Mouse (Mus musculus) kidney, postnatal 0 days (tissue): ENCODE data around the gene Slit3. TPM values are rescaled to one million over a fixed set of nuclear protein-coding genes. Genes with fewer than 3 reads are reported as not detected.

ENCODE experiments used
- ATAC-seq: fragments of 200-750 bp; cut with Nextera tagmentation; replicated peaks from 2 replicates; pipeline ENCODE4 v1.8.0; 2017; ENCODE audit warnings: low read depth, moderate number of reproducible peaks, moderate TSS enrichment, moderate library complexity; ENCODE audit not compliant: low FRiP score
- DNase-seq: peaks from one replicate; pipeline ENCODE4 v3.0.0-alpha.2; 2016; ENCODE audit warnings: low spot score
- H3K27ac ChIP-seq: fragments of 300-500 bp; sonication (generic); 2 replicates; pipeline ENCODE4 v1.5.1; 2014; ENCODE audit warnings: mild to moderate bottlenecking
- H3K27me3 ChIP-seq: fragments of 300-500 bp; sonication (generic); 2 replicates; pipeline ENCODE4 v1.6.1; 2014; ENCODE audit warnings: low read length, mixed read lengths; ENCODE audit not compliant: insufficient read depth
- H3K36me3 ChIP-seq: fragments of 300-500 bp; sonication (generic); 2 replicates; pipeline ENCODE4 v1.6.1; 2014; ENCODE audit warnings: low read length, mixed read lengths; ENCODE audit not compliant: insufficient read depth
- H3K4me1 ChIP-seq: fragments of 300-500 bp; sonication (generic); replicated peaks from 2 replicates; pipeline ENCODE4 v1.6.1; 2014; ENCODE audit warnings: antibody characterized with exemption, low read length, mixed read lengths; ENCODE audit not compliant: insufficient read depth
- H3K4me2 ChIP-seq: fragments of 300-500 bp; sonication (generic); 2 replicates; pipeline ENCODE4 v1.6.1; 2014; ENCODE audit warnings: mild to moderate bottlenecking, low read length, moderate library complexity, mixed read lengths
- H3K4me3 ChIP-seq: fragments of 300-500 bp; sonication (generic); replicated peaks from 2 replicates; pipeline ENCODE4 v1.5.1; 2014; ENCODE audit warnings: low read depth, low read length
- H3K9ac ChIP-seq: fragments of 300-500 bp; sonication (generic); 2 replicates; pipeline ENCODE4 v1.6.1; 2014; ENCODE audit warnings: low read depth, low read length
- H3K9me3 ChIP-seq: fragments of 300-500 bp; sonication (generic); replicated peaks from 2 replicates; pipeline ENCODE4 v1.6.1; 2016; ENCODE audit warnings: low read length, inconsistent platforms, mixed read lengths
- CTCF ChIP-seq: IDR thresholded peaks from 2 replicates; pipeline ENCODE4 v1.5.1; 2016; ENCODE audit warnings: antibody characterized with exemption, low read depth, mild to moderate bottlenecking, moderate library complexity
- WGBS: fragments of 180-500 bp; shearing (Covaris S2); extraction: QIAGEN DNeasy Blood & Tissue Kit; methylation state at CpG from one replicate; pipeline ENCODE4 v1.1.7; 2014; 5-methylcytosine and 5-hydroxymethylcytosine counted together
- polyA plus RNA-seq: library from polyadenylated mRNA; unstranded; fragments of >200 nt; fragmentation: Nextera tagmentation; extraction: Ambion mirVana; gene quantifications from 2 replicates; pipeline ENCODE4 v1.2.1, GENCODE M21; 2015

The Slit3 gene
- polyA plus RNA-seq, 1 experiment from 2014 or later: 6.6 TPM

DNA sequence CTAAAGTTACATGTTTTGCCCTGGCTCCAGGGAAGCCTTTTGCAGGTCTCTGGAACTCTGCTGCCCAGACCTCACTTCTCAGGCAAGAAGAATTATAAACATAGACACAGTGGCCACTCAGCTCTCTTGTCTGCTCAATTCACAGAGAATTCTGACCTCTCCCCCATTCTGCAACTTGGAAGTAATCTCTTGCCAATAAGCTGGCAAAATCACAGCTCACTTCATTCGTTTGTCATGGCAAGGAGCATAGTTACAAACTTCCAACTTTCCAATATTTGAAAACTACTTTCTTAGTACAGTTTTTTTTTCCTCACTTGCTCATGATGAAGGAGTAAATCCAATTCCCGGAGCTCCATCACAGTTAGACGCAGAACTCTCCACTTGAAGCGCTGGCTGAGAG, 11.2 kb upstream of the Slit3 start:
- WGBS: 45% methylated on average over 4 of the region's 4 CpGs
- DNase-seq: no peak
- Histone ChIP-seq H3K4me3 (no peak overlapping the region), H3K36me3 (no peaks in the 10 kb centered on the region), H3K4me1 (no peaks in the 10 kb centered on the region), H3K9ac (no peak overlapping the region), H3K4me2 (no peak overlapping the region), H3K27me3 (no peaks in the 10 kb centered on the region), H3K9me3 (no peaks in the 10 kb centered on the region), H3K27ac (no peak overlapping the region)
- ATAC-seq: no peak
- TF ChIP-seq CTCF: no peak

- WGBS: 53% methylated on average over 2 of the region's 2 CpGs
- DNase-seq: no peak
Observed at GRCm38 (mm10) chr11:35110784-35111183, 10.2 kb upstream of the Slit3 start.

DNA sequence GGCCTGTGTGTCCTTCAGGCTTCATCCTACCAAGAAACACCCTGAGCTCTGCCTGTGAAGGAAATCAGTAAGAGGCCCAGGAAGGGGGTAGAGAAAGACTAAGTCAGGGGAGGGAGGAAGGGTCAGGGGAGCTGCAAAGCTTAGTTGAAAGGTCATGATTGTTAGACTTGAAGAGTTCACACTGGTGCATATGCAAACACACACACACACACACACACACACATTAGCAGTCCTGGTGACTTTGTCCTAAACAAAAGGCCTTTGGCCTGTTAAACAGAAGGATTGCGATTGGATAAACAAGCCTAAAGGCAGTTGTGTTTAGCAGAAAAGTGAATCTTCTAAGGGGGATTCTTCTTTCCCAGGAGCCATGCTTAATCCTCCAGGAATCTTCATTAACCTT, 7.7 kb upstream of the Slit3 start:
- no peak overlapping the region for H3K4me2 ChIP-seq
- no peak for ATAC-seq
- H3K36me3 ChIP-seq: no peaks in the 10 kb centered on the region
- no peaks in the 10 kb centered on the region for H3K4me1 ChIP-seq
- no peaks in the 10 kb centered on the region for H3K27me3 ChIP-seq
- WGBS: 94% methylated on average over 1 of the region's 1 CpGs
- DNase-seq: no peak
- H3K27ac ChIP-seq: no peak overlapping the region
- no peak overlapping the region for H3K9ac ChIP-seq
- H3K4me3 ChIP-seq: no peak overlapping the region
- H3K9me3 ChIP-seq: no peaks in the 10 kb centered on the region
- no peak for TF ChIP-seq CTCF

More at GRCm38 (mm10) chr11:35110784-35111183, 10.2 kb upstream of the Slit3 start:
- Histone ChIP-seq H3K4me2 (no peak overlapping the region), H3K27me3 (no peaks in the 10 kb centered on the region), H3K36me3 (no peaks in the 10 kb centered on the region), H3K9ac (no peak overlapping the region), H3K4me3 (no peak overlapping the region), H3K9me3 (no peaks in the 10 kb centered on the region), H3K4me1 (no peaks in the 10 kb centered on the region), H3K27ac (no peak overlapping the region)
- no peak for ATAC-seq
- TF ChIP-seq CTCF: no peak

DNA sequence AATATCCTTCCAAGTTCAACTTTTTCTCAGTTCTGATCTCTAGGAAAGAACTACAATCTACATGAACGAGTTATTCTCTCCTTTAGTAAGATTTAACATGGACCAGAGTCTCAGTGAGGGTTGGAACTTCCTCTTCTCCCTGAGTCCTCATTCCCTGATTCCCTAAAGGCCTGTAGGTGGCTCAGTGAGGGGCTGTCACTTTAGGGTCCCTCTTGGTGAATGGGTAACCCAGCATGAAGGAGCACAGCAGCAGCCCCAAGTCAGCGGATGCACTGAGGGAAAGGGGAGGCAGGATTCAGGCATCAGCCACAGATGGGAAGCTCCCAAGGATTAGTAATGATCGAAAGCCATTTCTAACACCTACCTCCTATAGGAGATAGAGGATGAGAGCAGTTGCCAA, 4.6 kb upstream of the Slit3 start:
- ATAC-seq (no peak), DNase-seq (no peak)
- peaks cover 12% of the 10 kb centered on the region; the same call in 1 of the 2 replicates for H3K4me1 ChIP-seq
- H3K9me3 ChIP-seq: no peaks in the 10 kb centered on the region
- 82% methylated on average over 3 of the region's 3 CpGs for WGBS
- no peak overlapping the region for H3K4me2 ChIP-seq
- H3K36me3 ChIP-seq: no peaks in the 10 kb centered on the region
- no peak for TF ChIP-seq CTCF
- no peak overlapping the region for H3K27ac ChIP-seq
- no peak overlapping the region for H3K4me3 ChIP-seq
- H3K9ac ChIP-seq: no peak overlapping the region
- 0 out of 2 replicates have a peak, but pooled peaks cover 6% of the 10 kb centered on the region for H3K27me3 ChIP-seq

DNA sequence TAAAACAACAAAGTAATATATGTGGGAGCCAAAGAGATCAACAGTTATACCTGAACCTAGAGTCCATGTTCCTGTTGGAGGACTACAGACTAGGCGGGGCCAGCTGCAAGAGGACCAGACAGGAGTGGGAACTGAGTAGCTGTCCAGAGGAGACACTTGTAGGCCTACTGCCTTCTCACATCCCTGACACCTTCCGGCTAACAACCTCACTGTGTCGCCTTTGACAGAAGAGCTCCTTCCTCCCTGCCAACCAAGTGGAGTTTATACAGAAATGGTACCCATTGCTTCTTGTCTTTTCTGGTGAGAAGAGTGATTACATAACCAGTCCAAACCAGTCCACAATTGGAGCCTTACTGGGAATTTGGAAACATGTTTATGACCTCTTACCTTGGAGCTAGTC, 3.2 kb upstream of the Slit3 start:
- Histone ChIP-seq H3K4me2 (no peak overlapping the region), H3K36me3 (no peaks in the 10 kb centered on the region), H3K4me1 (peaks cover 20% of the 10 kb centered on the region; the same call in 1 of the 2 replicates), H3K27ac (no peak overlapping the region), H3K27me3 (0 out of 2 replicates have a peak, but pooled peaks cover 15% of the 10 kb centered on the region), H3K4me3 (no peak overlapping the region), H3K9ac (no peak overlapping the region), H3K9me3 (no peaks in the 10 kb centered on the region)
- no peak for DNase-seq
- WGBS: 91% methylated on average over 3 of the region's 3 CpGs
- TF ChIP-seq CTCF: no peak
- no peak for ATAC-seq

DNA sequence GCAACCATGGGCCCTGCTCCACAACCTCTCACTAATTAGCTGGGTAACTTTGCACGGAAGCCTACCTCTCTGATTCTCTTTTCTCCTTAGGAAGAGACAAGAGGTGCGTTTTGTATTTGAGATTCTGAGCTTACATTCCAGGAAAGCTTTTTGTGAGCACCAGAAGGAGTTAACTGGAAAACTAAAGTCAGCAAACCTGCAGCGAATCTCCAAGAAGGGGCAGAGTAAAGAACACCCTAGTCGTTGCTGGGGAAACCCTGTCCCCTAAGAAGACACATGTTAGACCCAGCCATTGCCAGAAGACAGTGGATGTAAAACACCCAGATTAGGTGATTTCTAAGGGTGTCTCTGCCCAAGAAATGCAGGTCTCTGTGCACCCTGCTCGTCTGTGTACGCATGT, 2.3 kb upstream of the Slit3 start:
- DNase-seq: no peak

GRCm38 (mm10) chr11:35119360-35119759, 1.7 kb upstream of the Slit3 start:
- Histone ChIP-seq H3K36me3 (no peaks in the 10 kb centered on the region), H3K27me3 (0 out of 2 replicates have a peak, but pooled peaks cover 15% of the 10 kb centered on the region), H3K27ac (no peak overlapping the region), H3K9me3 (no peaks in the 10 kb centered on the region), H3K4me1 (peaks cover 20% of the 10 kb centered on the region; the same call in 1 of the 2 replicates), H3K4me2 (no peak overlapping the region), H3K9ac (no peak overlapping the region), H3K4me3 (no peak overlapping the region)
- DNase-seq: peak; percentile 88
- WGBS: 17% methylated on average over 6 of the region's 6 CpGs
- no peak for ATAC-seq
- peak; percentile 86 for TF ChIP-seq CTCF

More for the DNA sequence above, 2.3 kb upstream of the Slit3 start:
- Histone ChIP-seq H3K9ac (no peak overlapping the region), H3K4me3 (no peak overlapping the region), H3K4me2 (no peak overlapping the region), H3K36me3 (no peaks in the 10 kb centered on the region), H3K27me3 (0 out of 2 replicates have a peak, but pooled peaks cover 15% of the 10 kb centered on the region), H3K4me1 (peaks cover 20% of the 10 kb centered on the region; the same call in 1 of the 2 replicates), H3K9me3 (no peaks in the 10 kb centered on the region), H3K27ac (no peak overlapping the region)
- WGBS: 73% methylated on average over 6 of the region's 6 CpGs
- no peak for ATAC-seq
- TF ChIP-seq CTCF: no peak
